13 mouse cellular contexts compared by ENCODE assay signal in the genomic region with DNA sequence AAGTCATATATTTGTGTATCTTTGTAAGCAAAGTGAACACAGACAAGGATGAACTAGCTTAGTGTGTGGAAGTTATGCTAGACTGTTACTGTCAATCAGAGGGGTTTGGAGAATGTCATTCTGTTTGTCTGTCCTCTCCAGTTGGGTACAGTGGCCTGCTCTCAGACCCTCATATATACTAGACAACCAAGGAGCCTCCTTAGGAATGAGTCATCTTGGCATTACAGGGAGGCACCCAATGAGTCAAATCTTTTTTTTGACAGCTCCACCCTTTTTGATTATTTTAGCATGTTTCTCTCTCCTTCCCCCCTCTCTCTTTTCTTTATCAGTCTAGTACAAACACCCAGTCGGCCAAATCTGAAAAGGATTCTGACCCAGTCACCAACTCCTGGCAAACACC.
DNase-seq lines count a peak whose midpoint lies in the region; ATAC-seq and TF ChIP-seq lines count a peak whose summit lies in the region.
"Had no signal": no experiment of that assay in that cellular context is flagged by ENCODE, and none has a peak within 500 bp of the region (broad histone marks: within the 10 kb centered on the region; RNA-seq: fewer than 3 reads in every experiment).

No protein-coding gene starts in this region.

- no peak for ATAC-seq in hindbrain, embryonic 15.5 days (ENCODE audit: low FRiP score, low read depth)
- no peak for ATAC-seq in midbrain, embryonic 16.5 days
- ATAC-seq in inflammation-experienced regulatory T-cells, adult 6 months = no peak

- 53% methylated on average over 1 of the region's 1 CpGs for WGBS in embryonic facial prominence, embryonic 10.5 days
- 28% methylated on average over 1 of the region's 1 CpGs for WGBS in hindbrain, embryonic 15.5 days
- 14% methylated on average over 1 of the region's 1 CpGs for WGBS in midbrain, embryonic 16.5 days

- intact Hi-C loops in gastrocnemius, adult 2 months (cut with DNase I) = loop anchor here (2.0 to 10.0 kb wide), 2 partner anchors 353 to 373 kb away; no protein-coding TSS in a partner anchor
- intact Hi-C loops in gastrocnemius, postnatal 14 days (cut with DNase I; ENCODE audit: low total_unique reads) = loop anchor here (10.0 kb wide), 2 partner anchors 93 to 353 kb away; no protein-coding TSS in a partner anchor

- no peaks in the 10 kb centered on the region for H3K27me3 ChIP-seq in embryonic facial prominence, embryonic 10.5 days (replicated peaks; ENCODE audit: low read depth, poor library complexity, severe bottlenecking)
- H3K27me3 ChIP-seq in hindbrain, embryonic 15.5 days = no peaks in the 10 kb centered on the region
- no peaks in the 10 kb centered on the region for H3K27me3 ChIP-seq in midbrain, embryonic 16.5 days (ENCODE audit: control insufficient read depth, insufficient read depth, low read depth, low read length)

- peak overlapping the region; percentile 86 for H3K4me2 ChIP-seq in hindbrain, embryonic 15.5 days
- H3K4me2 ChIP-seq in midbrain, embryonic 16.5 days (ENCODE audit: low read length) = peak overlapping the region; percentile 76

- TF ChIP-seq CTCF in gastrocnemius, adult 2 months (IDR thresholded peaks at IDR 0.05) = no peak

- peak overlapping the region; percentile 91; the same call in 1 of the 2 replicates for H3K9ac ChIP-seq in hindbrain, embryonic 15.5 days
- H3K9ac ChIP-seq in midbrain, embryonic 16.5 days (ENCODE audit: low read depth, low read length) = peak overlapping the region; percentile 89

- H3K9me3 ChIP-seq in embryonic facial prominence, embryonic 10.5 days = no peaks in the 10 kb centered on the region
- no peaks in the 10 kb centered on the region for H3K9me3 ChIP-seq in hindbrain, embryonic 15.5 days
- H3K9me3 ChIP-seq in midbrain, embryonic 16.5 days (replicated peaks; ENCODE audit: control insufficient read depth, low read length, poor library complexity, severe bottlenecking) = no peaks in the 10 kb centered on the region

- peaks cover 29% of the 10 kb centered on the region for H3K4me1 ChIP-seq in embryonic facial prominence, embryonic 10.5 days
- peaks cover 29% of the 10 kb centered on the region for H3K4me1 ChIP-seq in hindbrain, embryonic 15.5 days (replicated peaks)
- peaks cover 26% of the 10 kb centered on the region for H3K4me1 ChIP-seq in midbrain, embryonic 16.5 days (ENCODE audit: control insufficient read depth, insufficient read depth, low read length)

- 0 out of 2 replicates have a peak overlapping the region, but pooled peaks have one; percentile 16 for H3K27ac ChIP-seq in gastrocnemius, adult 2 months
- peak overlapping the region; percentile 97; the same call in 1 of the 2 replicates for H3K27ac ChIP-seq in embryonic facial prominence, embryonic 10.5 days (replicated peaks)
- peak overlapping the region; percentile 98 for H3K27ac ChIP-seq in hindbrain, embryonic 15.5 days (replicated peaks)
- peak overlapping the region; percentile 95 for H3K27ac ChIP-seq in midbrain, embryonic 16.5 days (ENCODE audit: low read length)
- H3K27ac ChIP-seq: macrophage had no signal

- H3K36me3 ChIP-seq in embryonic facial prominence, embryonic 10.5 days (replicated peaks) = no peaks in the 10 kb centered on the region
- H3K36me3 ChIP-seq in hindbrain, embryonic 15.5 days = no peaks in the 10 kb centered on the region
- H3K36me3 ChIP-seq in midbrain, embryonic 16.5 days (ENCODE audit: control insufficient read depth, insufficient read depth, low read length) = no peaks in the 10 kb centered on the region

- no peak for DNase-seq in gastrocnemius, adult 2 months
- DNase-seq in gastrocnemius, adult 18-20 months (ENCODE audit: low spot score) = no peak
- DNase-seq in embryonic facial prominence, embryonic 10.5 days (ENCODE audit: low spot score) = no peak
- no peak for DNase-seq in gastrocnemius, postnatal 14 days
- DNase-seq in cerebellum, adult 18-20 months = no peak
- DNase-seq: cerebellum, adult 11 months; liver; lung, adult 18-20 months; right cerebral cortex, postnatal 14 days had no signal

- H3K4me3 ChIP-seq in gastrocnemius, adult 2 months = no peak overlapping the region
- H3K4me3 ChIP-seq in embryonic facial prominence, embryonic 10.5 days = no peak overlapping the region
- peak overlapping the region; percentile 77 for H3K4me3 ChIP-seq in hindbrain, embryonic 15.5 days
- H3K4me3 ChIP-seq in midbrain, embryonic 16.5 days (ENCODE audit: low read depth, low read length) = peak overlapping the region; percentile 69; the same call in 1 of the 2 replicates

Comparison
In these comparisons a context has a peak if more than half of its experiments do, and no peak if none do; other contexts are left out.
1. H3K27ac ChIP-seq: peak in every context shown above with its lines; median percentile 98 in hindbrain, embryonic 15.5 days; 97 in embryonic facial prominence, embryonic 10.5 days; 95 in midbrain, embryonic 16.5 days; 16 in gastrocnemius, adult 2 months.
2. H3K4me3 ChIP-seq: peak in hindbrain, embryonic 15.5 days (single experiment) and midbrain, embryonic 16.5 days (single experiment); none in gastrocnemius, adult 2 months (single experiment) and embryonic facial prominence, embryonic 10.5 days (single experiment).